Mouse (Mus musculus): Measurements from ENCODE around the gene Nebl. TPM values are rescaled to one million over a fixed set of nuclear protein-coding genes. Genes with fewer than 3 reads are reported as not detected.

Gene Nebl
- polyA plus RNA-seq, 1 experiment from 2014 or later, result 11.2 TPM

GRCm38 (mm10) chr2:17405899-17406531, 325.2 kb downstream of the Nebl start:
- H3K4me3 ChIP-seq, result no peak overlapping the region
- H3K9ac ChIP-seq, result no peak overlapping the region
- H3K9me3 ChIP-seq (replicated peaks), result no peaks in the 10 kb centered on the region
- no peak for ATAC-seq (ENCODE audit: low FRiP score)
- no peak overlapping the region for H3K27ac ChIP-seq
- H3K27me3 ChIP-seq, result no peaks in the 10 kb centered on the region
- no peaks in the 10 kb centered on the region for H3K36me3 ChIP-seq
- H3K4me2 ChIP-seq (replicated peaks), result no peak overlapping the region
- 56% methylated on average over 4 of the region's 4 CpGs for WGBS
- no peaks in the 10 kb centered on the region for H3K4me1 ChIP-seq

DNA sequence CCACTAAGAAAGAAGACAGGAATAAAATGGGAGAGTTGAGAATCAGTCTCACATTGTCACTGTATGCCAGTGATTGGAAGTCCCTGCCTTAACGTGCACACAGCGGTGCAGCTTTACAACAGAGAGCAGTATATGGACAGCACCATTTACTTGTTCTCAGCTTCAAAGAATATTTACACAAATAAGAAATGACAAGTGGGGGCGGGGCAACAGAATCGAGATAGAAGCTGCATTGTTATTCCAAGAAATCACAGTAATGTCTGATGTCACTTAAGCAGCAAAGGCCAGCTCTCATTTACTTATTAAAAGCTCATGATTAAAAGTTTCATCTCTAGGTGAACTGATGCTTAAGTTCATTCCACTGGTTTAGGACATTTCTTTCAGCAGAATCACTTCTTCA, 328.8 kb downstream of the Nebl start:
- no peak overlapping the region for H3K27ac ChIP-seq
- ATAC-seq (ENCODE audit: low FRiP score), result no peak
- 63% methylated on average over 4 of the region's 4 CpGs for WGBS

GRCm38 (mm10) chr2:17396235-17396634, 335.0 kb downstream of the Nebl start:
- Histone ChIP-seq H3K4me2 (replicated peaks) (no peak overlapping the region), H3K9me3 (replicated peaks) (no peaks in the 10 kb centered on the region), H3K4me3 (no peak overlapping the region), H3K36me3 (no peaks in the 10 kb centered on the region), H3K9ac (no peak overlapping the region), H3K27me3 (no peaks in the 10 kb centered on the region), H3K4me1 (no peaks in the 10 kb centered on the region), H3K27ac (no peak overlapping the region)
- 86% methylated on average over 5 of the region's 5 CpGs for WGBS
- ATAC-seq (ENCODE audit: low FRiP score), result no peak

More for the DNA sequence above, 328.8 kb downstream of the Nebl start:
- H3K9me3 ChIP-seq (replicated peaks), result no peaks in the 10 kb centered on the region
- H3K36me3 ChIP-seq, result no peaks in the 10 kb centered on the region
- no peaks in the 10 kb centered on the region for H3K4me1 ChIP-seq
- H3K4me2 ChIP-seq (replicated peaks), result no peak overlapping the region
- H3K9ac ChIP-seq, result no peak overlapping the region
- H3K4me3 ChIP-seq, result no peak overlapping the region
- H3K27me3 ChIP-seq, result no peaks in the 10 kb centered on the region

GRCm38 (mm10) chr2:17391389-17391788, 339.9 kb downstream of the Nebl start:
- 87% methylated on average over 5 of the region's 5 CpGs for WGBS
- no peaks in the 10 kb centered on the region for H3K9me3 ChIP-seq (replicated peaks)
- H3K27ac ChIP-seq, result no peak overlapping the region
- no peaks in the 10 kb centered on the region for H3K36me3 ChIP-seq
- no peak overlapping the region for H3K4me3 ChIP-seq
- H3K27me3 ChIP-seq, result no peaks in the 10 kb centered on the region
- no peaks in the 10 kb centered on the region for H3K4me1 ChIP-seq
- no peak for ATAC-seq (ENCODE audit: low FRiP score)
- H3K4me2 ChIP-seq (replicated peaks), result no peak overlapping the region
- H3K9ac ChIP-seq, result no peak overlapping the region

- H3K4me3 ChIP-seq, result no peak overlapping the region
- no peak overlapping the region for H3K27ac ChIP-seq
- H3K4me1 ChIP-seq, result no peaks in the 10 kb centered on the region
- 89% methylated on average over 7 of the region's 7 CpGs for WGBS
- no peaks in the 10 kb centered on the region for H3K9me3 ChIP-seq (replicated peaks)
- no peak for ATAC-seq (ENCODE audit: low FRiP score)
- H3K9ac ChIP-seq, result no peak overlapping the region
- H3K36me3 ChIP-seq, result no peaks in the 10 kb centered on the region
- no peaks in the 10 kb centered on the region for H3K27me3 ChIP-seq
- no peak overlapping the region for H3K4me2 ChIP-seq (replicated peaks)
These were observed 340.6 kb downstream of the Nebl start for GRCm38 (mm10) chr2:17390513-17391200.

DNA sequence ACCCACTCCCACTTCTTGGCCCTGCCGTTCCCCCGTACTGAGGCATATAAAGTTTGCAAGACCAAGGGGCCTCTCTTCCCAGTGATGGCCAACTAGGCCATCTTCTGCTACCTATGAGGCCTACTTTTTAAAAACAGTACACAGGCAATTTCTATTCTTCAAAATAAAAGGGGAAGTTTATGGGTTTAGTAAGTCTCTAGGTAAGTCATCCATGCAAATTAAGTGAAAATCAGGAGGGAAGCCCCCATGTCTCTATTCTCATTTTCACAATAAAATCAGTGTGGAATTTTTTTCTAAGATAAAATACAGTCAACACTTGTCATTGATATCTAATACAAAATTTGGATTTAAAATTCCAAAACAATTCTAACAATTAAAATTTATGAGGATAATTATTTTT, 341.4 kb downstream of the Nebl start:
- H3K9me3 ChIP-seq (replicated peaks), result no peaks in the 10 kb centered on the region
- 96% methylated on average over 2 of the region's 2 CpGs for WGBS
- H3K4me2 ChIP-seq (replicated peaks), result no peak overlapping the region
- no peaks in the 10 kb centered on the region for H3K27me3 ChIP-seq
- no peak for ATAC-seq (ENCODE audit: low FRiP score)
- no peak overlapping the region for H3K9ac ChIP-seq
- H3K27ac ChIP-seq, result no peak overlapping the region
- no peaks in the 10 kb centered on the region for H3K36me3 ChIP-seq
- no peaks in the 10 kb centered on the region for H3K4me1 ChIP-seq
- H3K4me3 ChIP-seq, result no peak overlapping the region

DNA sequence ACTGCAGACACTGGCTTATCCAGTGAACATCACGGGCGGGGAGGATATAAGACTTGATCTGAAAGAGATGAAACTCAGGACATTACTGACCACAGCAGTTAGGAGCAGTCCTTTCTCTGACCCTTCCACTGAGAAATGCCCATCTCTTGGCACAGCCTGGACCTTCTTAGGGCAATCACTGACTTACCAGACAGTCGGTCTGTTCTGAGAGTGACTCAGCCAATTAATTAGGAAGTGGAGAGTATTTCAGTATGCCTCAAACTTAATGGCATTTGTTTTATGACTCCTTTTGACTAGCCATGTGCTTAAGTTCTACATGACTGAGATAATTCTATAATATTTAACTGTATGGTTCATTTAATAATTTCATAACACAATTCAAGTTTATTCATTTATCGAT, 341.9 kb downstream of the Nebl start:
- no peak for ATAC-seq (ENCODE audit: low FRiP score)
- Histone ChIP-seq H3K9me3 (replicated peaks) (no peaks in the 10 kb centered on the region), H3K4me1 (no peaks in the 10 kb centered on the region), H3K36me3 (no peaks in the 10 kb centered on the region), H3K27ac (no peak overlapping the region), H3K27me3 (no peaks in the 10 kb centered on the region), H3K4me3 (no peak overlapping the region), H3K9ac (no peak overlapping the region), H3K4me2 (replicated peaks) (no peak overlapping the region)
- WGBS, result 93% methylated on average over 4 of the region's 4 CpGs

GRCm38 (mm10) chr2:17382227-17382626, 349.0 kb downstream of the Nebl start:
- 100% methylated on average over 1 of the region's 1 CpGs for WGBS
- Histone ChIP-seq H3K4me3 (no peak overlapping the region), H3K4me2 (replicated peaks) (no peak overlapping the region), H3K9ac (no peak overlapping the region), H3K27me3 (no peaks in the 10 kb centered on the region), H3K27ac (no peak overlapping the region), H3K9me3 (replicated peaks) (no peaks in the 10 kb centered on the region), H3K36me3 (no peaks in the 10 kb centered on the region), H3K4me1 (no peaks in the 10 kb centered on the region)
- ATAC-seq (ENCODE audit: low FRiP score), result no peak

DNA sequence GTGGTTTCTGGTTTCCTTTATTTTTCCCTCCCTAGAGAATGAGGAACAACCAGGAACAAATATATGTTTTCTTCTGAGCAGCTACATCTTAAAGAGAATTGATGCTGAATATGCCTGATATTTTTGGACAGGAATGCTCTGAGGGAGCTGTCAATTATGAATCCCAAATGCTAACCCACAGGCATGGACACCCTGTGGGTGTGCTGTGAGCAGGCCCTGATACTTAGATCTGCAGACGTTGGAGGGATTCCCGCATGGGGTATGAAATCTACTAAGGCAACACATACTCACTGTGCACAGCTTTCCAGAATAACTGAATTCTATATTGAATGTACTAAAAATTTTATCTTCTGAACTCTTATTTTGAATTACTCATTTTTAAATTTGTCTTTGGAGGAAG, 355.3 kb downstream of the Nebl start:
- Histone ChIP-seq H3K27ac (no peak overlapping the region), H3K4me3 (no peak overlapping the region), H3K36me3 (no peaks in the 10 kb centered on the region), H3K9ac (no peak overlapping the region), H3K4me2 (replicated peaks) (no peak overlapping the region), H3K4me1 (no peaks in the 10 kb centered on the region), H3K9me3 (replicated peaks) (no peaks in the 10 kb centered on the region), H3K27me3 (no peaks in the 10 kb centered on the region)
- ATAC-seq (ENCODE audit: low FRiP score), result no peak
- 76% methylated on average over 2 of the region's 2 CpGs for WGBS

DNA sequence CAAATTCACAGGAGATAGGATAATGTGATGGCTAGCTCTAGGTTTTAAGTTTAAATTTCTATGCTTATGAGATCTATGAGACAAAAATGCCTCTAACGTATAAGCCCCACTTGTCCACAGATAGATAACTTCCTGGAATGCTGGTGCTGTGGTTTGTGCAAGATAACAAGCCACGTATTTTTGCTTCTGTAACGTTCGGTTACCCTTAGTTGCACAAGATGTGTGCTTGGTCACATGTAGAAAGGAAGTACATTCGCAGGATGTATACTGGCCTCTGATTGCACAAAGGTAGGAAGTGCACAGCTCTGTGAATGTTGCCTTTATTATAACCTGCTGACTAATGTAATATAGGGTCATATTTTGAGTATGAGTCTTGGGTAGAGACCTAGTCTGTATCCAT, 365.6 kb downstream of the Nebl start:
- ATAC-seq (ENCODE audit: low FRiP score), result no peak
- WGBS, result 87% methylated on average over 5 of the region's 5 CpGs
- no peak overlapping the region for H3K4me3 ChIP-seq
- no peak overlapping the region for H3K9ac ChIP-seq
- no peaks in the 10 kb centered on the region for H3K36me3 ChIP-seq
- no peak overlapping the region for H3K4me2 ChIP-seq (replicated peaks)
- no peaks in the 10 kb centered on the region for H3K27me3 ChIP-seq
- no peaks in the 10 kb centered on the region for H3K9me3 ChIP-seq (replicated peaks)
- no peaks in the 10 kb centered on the region for H3K4me1 ChIP-seq
- no peak overlapping the region for H3K27ac ChIP-seq

DNA sequence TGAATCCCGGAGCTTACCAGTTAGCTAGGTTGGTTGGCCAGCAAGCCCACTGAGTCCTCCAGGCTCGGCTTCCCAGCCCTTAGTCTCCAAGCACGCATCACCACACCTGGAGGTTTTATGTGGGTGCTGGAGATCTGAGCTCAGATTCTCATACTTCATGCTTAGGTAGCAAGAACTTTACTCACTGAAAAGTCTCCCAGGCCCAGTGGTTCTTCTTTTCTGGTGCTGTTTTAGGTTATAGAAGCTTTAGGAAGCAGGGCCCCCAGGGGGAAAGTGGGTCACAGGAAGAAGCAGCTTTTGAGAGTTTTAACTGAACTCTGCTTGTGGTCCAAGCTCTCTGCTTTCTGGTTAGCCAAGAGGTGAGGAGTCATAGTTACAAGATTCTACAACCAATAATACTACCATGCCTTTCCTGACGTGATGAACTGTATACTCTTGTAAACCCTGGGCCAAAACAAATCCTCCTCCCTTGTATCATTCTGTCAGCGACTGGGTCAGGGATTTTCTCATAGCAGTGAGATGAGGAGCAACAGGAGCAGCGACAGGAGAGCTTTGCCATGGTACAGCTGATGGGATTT, 366.2 kb downstream of the Nebl start:
- H3K9me3 ChIP-seq (replicated peaks), result no peaks in the 10 kb centered on the region
- no peak overlapping the region for H3K9ac ChIP-seq
- no peaks in the 10 kb centered on the region for H3K36me3 ChIP-seq
- H3K27ac ChIP-seq, result no peak overlapping the region
- no peaks in the 10 kb centered on the region for H3K27me3 ChIP-seq
- H3K4me1 ChIP-seq, result no peaks in the 10 kb centered on the region
- no peak for ATAC-seq (ENCODE audit: low FRiP score)
- no peak overlapping the region for H3K4me3 ChIP-seq
- H3K4me2 ChIP-seq (replicated peaks), result no peak overlapping the region
- WGBS, result 84% methylated on average over 6 of the region's 6 CpGs

DNA sequence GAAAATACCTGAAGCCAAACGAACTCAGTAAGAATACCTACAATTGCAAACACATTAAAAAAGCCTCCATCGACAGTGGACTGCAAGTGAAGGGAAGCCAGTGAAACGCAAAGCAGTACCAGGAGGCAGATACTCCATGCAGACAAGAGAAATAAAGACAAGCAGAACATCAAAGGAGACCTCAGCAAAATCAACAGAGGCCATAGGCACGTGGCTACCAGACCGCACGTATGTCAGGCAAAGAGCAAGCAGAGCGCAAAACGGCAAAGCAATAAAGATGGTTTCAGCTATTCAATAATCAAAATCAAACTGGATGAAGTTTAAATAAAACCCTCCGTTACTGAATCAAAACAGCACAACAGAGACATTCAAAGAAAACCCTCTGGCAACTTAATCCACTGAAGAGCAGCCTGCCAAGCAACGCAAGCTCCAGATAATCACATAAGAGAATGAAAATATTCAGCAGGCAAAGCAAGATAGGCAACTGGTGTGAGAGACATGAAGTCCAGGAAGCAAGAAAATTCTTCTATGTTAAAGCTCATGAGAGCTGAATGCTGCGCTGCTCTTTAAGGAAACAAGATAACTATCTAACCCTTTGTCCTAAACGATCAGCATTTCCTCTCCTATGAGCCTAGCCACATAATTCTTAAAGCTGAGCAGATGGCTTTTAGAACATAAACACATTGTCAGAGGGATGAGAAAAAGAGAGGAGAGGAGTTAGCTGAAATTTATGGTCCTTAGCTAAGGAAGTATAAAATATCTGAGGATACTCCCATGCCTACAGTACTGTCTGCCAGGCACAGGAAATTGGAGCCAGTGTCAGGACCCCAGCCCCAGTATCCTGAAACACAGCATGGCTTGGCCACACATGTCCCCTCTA, 367.7 kb downstream of the Nebl start:
- WGBS, result 70% methylated on average over 12 of the region's 12 CpGs

More for the DNA sequence above, 367.7 kb downstream of the Nebl start:
- Histone ChIP-seq H3K4me3 (no peak overlapping the region), H3K27me3 (no peaks in the 10 kb centered on the region), H3K9me3 (replicated peaks) (no peaks in the 10 kb centered on the region), H3K36me3 (no peaks in the 10 kb centered on the region), H3K27ac (no peak overlapping the region), H3K4me2 (replicated peaks) (no peak overlapping the region), H3K4me1 (no peaks in the 10 kb centered on the region), H3K9ac (no peak overlapping the region)
- no peak for ATAC-seq (ENCODE audit: low FRiP score)
